In genomic region chr3:47818361-47818760, GRCm38 (mm10) we compare ENCODE assay signal across 11 mouse cellular contexts.
"Had no signal": no experiment of that assay in that cellular context is flagged by ENCODE, and none has a peak within 500 bp of the region (broad histone marks: within the 10 kb centered on the region; RNA-seq: fewer than 3 reads in every experiment).

No protein-coding gene starts in this region.

- DNase-seq: left cerebral cortex, postnatal 4 days; liver; liver, embryonic 13.5 days; liver, postnatal 0 days; lung, adult 18-20 months; lung, adult 2 months; lung, embryonic 14.5 days; lung, postnatal 10 days; lung, postnatal 14 days; lung, postnatal 36 days; lung, postnatal 4 days had no signal
